Mouse (Mus musculus): Measurements from ENCODE around the gene Sash1. TPM values are rescaled to one million over a fixed set of nuclear protein-coding genes. Genes with fewer than 3 reads are reported as not detected.

Gene Sash1
- polyA plus RNA-seq, 1 experiment from 2014 or later = 5.0 TPM

DNA sequence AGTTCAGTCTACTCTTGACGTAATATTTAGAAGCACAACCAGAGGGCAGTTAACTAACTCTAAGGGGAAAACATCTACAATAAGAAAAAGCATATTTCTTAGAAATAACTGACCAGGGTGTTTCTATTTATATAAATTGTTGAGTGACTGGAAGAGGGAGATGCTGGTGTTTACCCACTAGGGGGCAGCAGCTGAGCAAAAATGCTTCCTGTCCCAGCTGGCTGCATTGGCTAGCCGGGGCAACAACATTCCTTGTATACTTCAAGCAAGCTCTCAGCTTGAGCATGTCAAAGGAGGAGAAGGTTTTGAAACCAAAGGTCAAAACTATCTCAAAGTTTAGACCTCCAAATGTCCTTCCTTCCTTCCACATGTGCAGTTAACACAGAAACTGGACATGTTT, 143.0 kb downstream of the Sash1 start:
- no peak overlapping the region for H3K4me2 ChIP-seq (ENCODE audit: low read length)
- H3K9me3 ChIP-seq (ENCODE audit: control insufficient read depth, low read length) = no peaks in the 10 kb centered on the region
- 41% methylated on average over 2 of the region's 2 CpGs for WGBS
- peaks cover 3 to 8% of the 10 kb centered on the region in 2 experiments; a peak in 3 of 4 replicates for H3K4me1 ChIP-seq (ENCODE audit: control insufficient read depth in 2 of 2, insufficient read depth in 2 of 2, low read length in 2 of 2)
- H3K27me3 ChIP-seq (ENCODE audit: control insufficient read depth, insufficient read depth, low read length) = no peaks in the 10 kb centered on the region
- no peak for ATAC-seq (ENCODE audit: insufficient number of reproducible peaks, insufficient read depth, low FRiP score, low read depth)
- no peak overlapping the region for H3K9ac ChIP-seq (ENCODE audit: low read length)
- no peak overlapping the region for H3K27ac ChIP-seq (replicated peaks in 1 of 2; ENCODE audit: control insufficient read depth in 1 of 2, insufficient read depth in 1 of 2, low read depth in 2 of 2, low read length in 2 of 2)
- H3K36me3 ChIP-seq (ENCODE audit: control insufficient read depth, insufficient read depth, low read length) = peaks cover 82% of the 10 kb centered on the region
- no peak overlapping the region for H3K4me3 ChIP-seq (ENCODE audit: control insufficient read depth in 1 of 2, insufficient read depth in 1 of 2, low read depth in 1 of 2, low read length in 2 of 2)

- 73% methylated on average over 9 of the region's 9 CpGs for WGBS
- peaks cover 3 to 8% of the 10 kb centered on the region in 2 experiments; a peak in 3 of 4 replicates for H3K4me1 ChIP-seq (ENCODE audit: control insufficient read depth in 2 of 2, insufficient read depth in 2 of 2, low read length in 2 of 2)
- H3K9me3 ChIP-seq (ENCODE audit: control insufficient read depth, low read length) = no peaks in the 10 kb centered on the region
- H3K4me3 ChIP-seq (ENCODE audit: control insufficient read depth in 1 of 2, insufficient read depth in 1 of 2, low read depth in 1 of 2, low read length in 2 of 2) = no peak overlapping the region
- ATAC-seq (ENCODE audit: insufficient number of reproducible peaks, insufficient read depth, low FRiP score, low read depth) = no peak
- no peak overlapping the region for H3K27ac ChIP-seq (replicated peaks in 1 of 2; ENCODE audit: control insufficient read depth in 1 of 2, insufficient read depth in 1 of 2, low read depth in 2 of 2, low read length in 2 of 2)
- H3K9ac ChIP-seq (ENCODE audit: low read length) = no peak overlapping the region
- peaks cover 86% of the 10 kb centered on the region for H3K36me3 ChIP-seq (ENCODE audit: control insufficient read depth, insufficient read depth, low read length)
- no peak overlapping the region for H3K4me2 ChIP-seq (ENCODE audit: low read length)
- no peaks in the 10 kb centered on the region for H3K27me3 ChIP-seq (ENCODE audit: control insufficient read depth, insufficient read depth, low read length)
Measured at GRCm38 (mm10) chr10:8741505-8741904, 144.4 kb downstream of the Sash1 start.

GRCm38 (mm10) chr10:8740797-8741196, 145.1 kb downstream of the Sash1 start:
- no peak for ATAC-seq (ENCODE audit: insufficient number of reproducible peaks, insufficient read depth, low FRiP score, low read depth)
- peaks cover 86% of the 10 kb centered on the region for H3K36me3 ChIP-seq (ENCODE audit: control insufficient read depth, insufficient read depth, low read length)
- no peak overlapping the region for H3K27ac ChIP-seq (replicated peaks in 1 of 2; ENCODE audit: control insufficient read depth in 1 of 2, insufficient read depth in 1 of 2, low read depth in 2 of 2, low read length in 2 of 2)
- H3K4me3 ChIP-seq (ENCODE audit: control insufficient read depth in 1 of 2, insufficient read depth in 1 of 2, low read depth in 1 of 2, low read length in 2 of 2) = no peak overlapping the region
- H3K9ac ChIP-seq (ENCODE audit: low read length) = no peak overlapping the region
- no peak overlapping the region for H3K4me2 ChIP-seq (ENCODE audit: low read length)
- no peaks in the 10 kb centered on the region for H3K27me3 ChIP-seq (ENCODE audit: control insufficient read depth, insufficient read depth, low read length)
- H3K9me3 ChIP-seq (ENCODE audit: control insufficient read depth, low read length) = no peaks in the 10 kb centered on the region
- 69% methylated on average over 5 of the region's 5 CpGs for whole genome bisulfite sequencing
- peaks cover 3 to 8% of the 10 kb centered on the region in 2 experiments; a peak in 3 of 4 replicates for H3K4me1 ChIP-seq (ENCODE audit: control insufficient read depth in 2 of 2, insufficient read depth in 2 of 2, low read length in 2 of 2)

GRCm38 (mm10) chr10:8729387-8730337, 156.2 kb downstream of the Sash1 start:
- ATAC-seq (ENCODE audit: insufficient number of reproducible peaks, insufficient read depth, low FRiP score, low read depth) = no peak; the same call in 1 of the 2 replicates
- H3K4me3 ChIP-seq (ENCODE audit: control insufficient read depth in 1 of 2, insufficient read depth in 1 of 2, low read depth in 1 of 2, low read length in 2 of 2) = no peak overlapping the region
- WGBS = 86% methylated on average over 34 of the region's 34 CpGs

DNA sequence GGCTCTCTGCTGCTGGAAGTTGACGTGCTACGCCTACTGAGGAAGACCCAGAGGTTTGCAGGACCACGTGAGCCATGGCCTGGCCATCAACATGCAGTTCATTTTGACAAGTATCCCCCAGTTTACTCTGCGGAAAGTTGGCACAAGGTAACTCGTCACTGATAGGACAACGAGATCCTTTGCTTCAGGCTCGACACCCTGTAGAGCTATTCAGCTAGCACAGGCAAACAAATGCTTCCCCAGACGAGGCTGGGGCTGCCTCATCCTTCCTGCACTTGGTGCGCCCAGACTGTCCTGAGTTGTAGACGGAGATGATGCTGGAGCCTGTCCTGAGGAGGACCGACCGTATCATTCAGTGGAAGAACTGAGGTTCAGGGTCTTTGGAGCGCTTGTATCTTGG, 166.5 kb downstream of the Sash1 start:
- no peak for ATAC-seq (ENCODE audit: insufficient number of reproducible peaks, insufficient read depth, low FRiP score, low read depth)
- WGBS = 69% methylated on average over 13 of the region's 13 CpGs

More at GRCm38 (mm10) chr10:8729387-8730337, 156.2 kb downstream of the Sash1 start:
- no peaks in the 10 kb centered on the region for H3K27me3 ChIP-seq (ENCODE audit: control insufficient read depth, insufficient read depth, low read length)
- H3K4me2 ChIP-seq (ENCODE audit: low read length) = no peak overlapping the region
- H3K9ac ChIP-seq (ENCODE audit: low read length) = no peak overlapping the region
- H3K36me3 ChIP-seq (ENCODE audit: control insufficient read depth, insufficient read depth, low read length) = peaks cover 96% of the 10 kb centered on the region
- no peaks in the 10 kb centered on the region for H3K9me3 ChIP-seq (ENCODE audit: control insufficient read depth, low read length)
- H3K4me1 ChIP-seq (ENCODE audit: control insufficient read depth in 2 of 2, insufficient read depth in 2 of 2, low read length in 2 of 2) = no peaks in the 10 kb centered on the region
- H3K27ac ChIP-seq (replicated peaks in 1 of 2; ENCODE audit: control insufficient read depth in 1 of 2, insufficient read depth in 1 of 2, low read depth in 2 of 2, low read length in 2 of 2) = no peak overlapping the region

DNA sequence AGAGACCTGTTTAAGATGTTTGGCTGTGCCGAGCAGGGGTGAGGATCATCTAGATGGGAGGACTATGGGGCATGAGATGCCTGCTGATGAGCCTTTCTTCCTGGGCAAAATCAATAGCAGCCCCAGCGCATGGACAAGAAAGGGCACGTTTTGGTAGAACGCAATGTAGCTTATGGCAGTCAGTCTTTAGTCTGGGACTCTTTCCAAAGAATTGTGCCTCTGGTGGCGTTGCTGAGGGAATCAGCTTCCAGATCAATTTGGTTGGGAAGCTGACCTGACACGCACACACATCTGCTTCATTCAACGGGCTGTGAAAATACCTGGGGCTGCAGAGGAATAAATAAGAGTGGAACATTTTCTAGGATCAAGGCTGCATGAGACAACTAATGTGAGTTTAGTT, 167.0 kb downstream of the Sash1 start:
- 87% methylated on average over 7 of the region's 7 CpGs for WGBS
- no peak overlapping the region for H3K4me3 ChIP-seq (ENCODE audit: control insufficient read depth in 1 of 2, insufficient read depth in 1 of 2, low read depth in 1 of 2, low read length in 2 of 2)

More for the DNA sequence above, 166.5 kb downstream of the Sash1 start:
- no peak overlapping the region for H3K4me2 ChIP-seq (ENCODE audit: low read length)
- no peak overlapping the region for H3K9ac ChIP-seq (ENCODE audit: low read length)
- no peaks in the 10 kb centered on the region for H3K27me3 ChIP-seq (ENCODE audit: control insufficient read depth, insufficient read depth, low read length)
- no peak overlapping the region for H3K27ac ChIP-seq (replicated peaks in 1 of 2; ENCODE audit: control insufficient read depth in 1 of 2, insufficient read depth in 1 of 2, low read depth in 2 of 2, low read length in 2 of 2)
- H3K36me3 ChIP-seq (ENCODE audit: control insufficient read depth, insufficient read depth, low read length) = peaks cover 21% of the 10 kb centered on the region
- no peaks in the 10 kb centered on the region for H3K9me3 ChIP-seq (ENCODE audit: control insufficient read depth, low read length)
- H3K4me1 ChIP-seq (ENCODE audit: control insufficient read depth in 2 of 2, insufficient read depth in 2 of 2, low read length in 2 of 2) = no peaks in the 10 kb centered on the region
- no peak overlapping the region for H3K4me3 ChIP-seq (ENCODE audit: control insufficient read depth in 1 of 2, insufficient read depth in 1 of 2, low read depth in 1 of 2, low read length in 2 of 2)

DNA sequence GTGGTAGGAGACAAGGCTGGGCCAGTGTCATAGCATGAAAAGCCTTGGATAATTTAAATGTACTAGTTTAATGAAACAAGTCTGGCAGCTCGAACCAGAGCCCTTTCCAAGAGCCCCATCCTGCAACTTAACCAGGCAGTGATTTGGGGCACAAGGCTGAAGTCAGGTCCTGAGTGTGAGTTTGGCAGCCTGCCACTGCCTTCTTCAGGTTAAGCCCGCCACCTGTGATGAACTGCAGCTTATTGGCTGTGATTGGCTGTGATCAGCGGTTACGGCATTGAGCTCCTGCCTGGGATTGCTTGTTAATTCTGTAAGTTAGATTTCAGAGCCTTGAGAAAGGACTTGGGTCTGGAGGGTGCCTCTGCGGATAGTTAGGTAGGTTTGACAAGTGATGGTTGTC, 168.7 kb downstream of the Sash1 start:
- H3K9ac ChIP-seq (ENCODE audit: low read length) = no peak overlapping the region
- H3K27me3 ChIP-seq (ENCODE audit: control insufficient read depth, insufficient read depth, low read length) = no peaks in the 10 kb centered on the region
- no peaks in the 10 kb centered on the region for H3K4me1 ChIP-seq (ENCODE audit: control insufficient read depth in 2 of 2, insufficient read depth in 2 of 2, low read length in 2 of 2)
- no peak overlapping the region for H3K4me3 ChIP-seq (ENCODE audit: control insufficient read depth in 1 of 2, insufficient read depth in 1 of 2, low read depth in 1 of 2, low read length in 2 of 2)
- ATAC-seq (ENCODE audit: insufficient number of reproducible peaks, insufficient read depth, low FRiP score, low read depth) = no peak
- no peaks in the 10 kb centered on the region for H3K9me3 ChIP-seq (ENCODE audit: control insufficient read depth, low read length)
- 77% methylated on average over 5 of the region's 5 CpGs for WGBS
- no peak overlapping the region for H3K4me2 ChIP-seq (ENCODE audit: low read length)
- H3K36me3 ChIP-seq (ENCODE audit: control insufficient read depth, insufficient read depth, low read length) = 0 out of 2 replicates have a peak, but pooled peaks cover 8% of the 10 kb centered on the region
- no peak overlapping the region for H3K27ac ChIP-seq (replicated peaks in 1 of 2; ENCODE audit: control insufficient read depth in 1 of 2, insufficient read depth in 1 of 2, low read depth in 2 of 2, low read length in 2 of 2)

More for the DNA sequence above, 167.0 kb downstream of the Sash1 start:
- ATAC-seq (ENCODE audit: insufficient number of reproducible peaks, insufficient read depth, low FRiP score, low read depth) = no peak
- Histone ChIP-seq H3K4me2 (ENCODE audit: low read length) (no peak overlapping the region), H3K9me3 (ENCODE audit: control insufficient read depth, low read length) (no peaks in the 10 kb centered on the region), H3K9ac (ENCODE audit: low read length) (no peak overlapping the region), H3K27ac (replicated peaks in 1 of 2; ENCODE audit: control insufficient read depth in 1 of 2, insufficient read depth in 1 of 2, low read depth in 2 of 2, low read length in 2 of 2) (no peak overlapping the region), H3K27me3 (ENCODE audit: control insufficient read depth, insufficient read depth, low read length) (no peaks in the 10 kb centered on the region), H3K36me3 (ENCODE audit: control insufficient read depth, insufficient read depth, low read length) (peaks cover 18% of the 10 kb centered on the region), H3K4me1 (ENCODE audit: control insufficient read depth in 2 of 2, insufficient read depth in 2 of 2, low read length in 2 of 2) (no peaks in the 10 kb centered on the region)

Measured in heart, embryonic 14.5 days (tissue).